Comparison of ENCODE assay signal across 8 mouse cellular contexts in genomic region chr10:80115290-80115943, GRCm38 (mm10). TPM values are rescaled to one million over a fixed set of nuclear protein-coding genes. Genes with fewer than 3 reads are reported as not detected.
DNase-seq lines count a peak whose midpoint lies in the region; ATAC-seq lines count a peak whose summit lies in the region.

Gene Stk11 (plus strand): TSS chr10:80115803.

- WGBS in intestine, embryonic 14.5 days = under 1% methylated on average over 70 of the region's 70 CpGs

- intact Hi-C loops in left cerebral cortex, postnatal 14 days (cut with DNase I) = no loop called here

- no peaks in the 10 kb centered on the region for H3K27me3 ChIP-seq in intestine, embryonic 14.5 days (replicated peaks; ENCODE audit: control insufficient read depth, insufficient read depth, low read length)

- H3K4me1 ChIP-seq in intestine, embryonic 14.5 days (replicated peaks; ENCODE audit: control insufficient read depth, insufficient read depth, low read length) = peaks cover 21% of the 10 kb centered on the region

- peaks cover 14% of the 10 kb centered on the region for H3K36me3 ChIP-seq in intestine, embryonic 14.5 days (ENCODE audit: control insufficient read depth, insufficient read depth, low read length)

- peak; percentile 97 for ATAC-seq in intestine, embryonic 14.5 days (replicated peaks; ENCODE audit: low FRiP score, low TSS enrichment, low read depth)

- no peaks in the 10 kb centered on the region for H3K9me3 ChIP-seq in intestine, embryonic 14.5 days (ENCODE audit: control insufficient read depth, low read length)

- peak within 1 kb of the TSS; percentile 84 for H3K9ac ChIP-seq in intestine, embryonic 14.5 days (ENCODE audit: low read length)

- peak within 1 kb of the TSS; percentile 85 for H3K27ac ChIP-seq in intestine, embryonic 14.5 days (ENCODE audit: low read depth)

- DNase-seq in adrenal gland, adult 18-20 months (ENCODE audit: low spot score in 2 of 2) = peak; percentile 93 to 95
- peak; percentile 100 for DNase-seq in embryo, embryonic 11 days
- DNase-seq in gastrocnemius, postnatal 25 days = peak; percentile 100
- peak; percentile 97 for DNase-seq in intestine, embryonic 14.5 days (ENCODE audit: low spot score)
- peak; percentile 100 for DNase-seq in left cerebral cortex, postnatal 14 days (ENCODE audit: low spot score in 2 of 2)
- DNase-seq in mesoderm, embryonic 11.5 days (ENCODE audit: low read depth, low spot score) = peak; percentile 100
- DNase-seq in right cerebral cortex, postnatal 36 days (ENCODE audit: low spot score in 2 of 2) = peak; percentile 100
- DNase-seq in yolk sac, embryonic 10.5 days (ENCODE audit: low spot score) = peak; percentile 100

- peak within 1 kb of the TSS; percentile 95 for H3K4me3 ChIP-seq in intestine, embryonic 14.5 days (ENCODE audit: low read depth, low read length)

- peak within 1 kb of the TSS; percentile 70 for H3K4me2 ChIP-seq in intestine, embryonic 14.5 days (ENCODE audit: low read length)

RNA-seq across cellular contexts. Expression of gene Stk11, which starts in this region (rescaled TPM):
- 100 to 1,000 TPM; 154 to 158 TPM for total RNA-seq in adrenal gland, adult 18-20 months (2021)
- 100 to 1,000 TPM in 1 of 2 experiments, 10 to 100 TPM in 1; 99.8 to 120 TPM for total RNA-seq in gastrocnemius, postnatal 25 days (2021)
- 27.0 and 27.5 TPM in 2 replicates for polyA plus RNA-seq in intestine, embryonic 14.5 days (2014; fragmentation: Nextera tagmentation; extraction: Ambion mirVana)
- 10 to 100 TPM; 86.2 to 90.8 TPM for total RNA-seq in left cerebral cortex, postnatal 14 days (2021)

Comparison
In these comparisons a context has a peak if more than half of its experiments do, and no peak if none do; other contexts are left out.
1. Peak in every context shown above with its lines: DNase-seq, ATAC-seq, H3K4me3 ChIP-seq and H3K27ac ChIP-seq.